Mouse (Mus musculus): ENCODE measurements at regions not wholly inside any gene's neighbourhood (a gene's known extent, or its start where the extent isn't known, plus 50 kb on each side); places are given as distances from the start of the nearest gene placed in this dataset.
A peak's percentile ranks its signal among the peaks of the same experiment; 100 is the strongest.
"Not testable (repeated sequence)": the region's sequence is repeated elsewhere in the genome, so short reads cannot be mapped to it uniquely, and the experiment has no call there.

GRCm38 (mm10) chr7:111168546-111169233, 85.9 kb upstream of the Eif4g2 start:
- DNase-seq: not testable (repeated sequence)

GRCm38 (mm10) chr7:111164994-111165393, 82.2 kb upstream of the Eif4g2 start:
- DNase-seq: no peak

DNA sequence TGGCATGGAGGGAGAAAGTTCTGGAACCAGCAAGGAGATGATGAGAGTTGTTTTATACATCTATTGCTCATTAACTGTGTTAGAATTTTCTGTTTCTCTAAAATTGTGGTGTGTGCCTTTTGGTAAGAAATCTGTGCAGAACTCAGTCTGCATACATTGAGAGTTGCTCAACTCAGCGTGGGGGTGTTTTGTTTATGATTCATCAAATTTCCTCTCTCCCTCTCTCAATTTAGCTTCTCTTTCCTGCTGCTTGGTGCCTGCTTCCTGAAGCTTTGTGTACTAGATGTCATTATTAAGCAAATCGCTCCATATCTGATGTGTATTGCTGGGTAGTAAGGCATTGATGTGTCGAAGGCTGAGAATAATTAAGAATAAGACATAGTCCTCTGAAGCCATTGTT, 81.4 kb upstream of the Eif4g2 start:
- DNase-seq: no peak

DNA sequence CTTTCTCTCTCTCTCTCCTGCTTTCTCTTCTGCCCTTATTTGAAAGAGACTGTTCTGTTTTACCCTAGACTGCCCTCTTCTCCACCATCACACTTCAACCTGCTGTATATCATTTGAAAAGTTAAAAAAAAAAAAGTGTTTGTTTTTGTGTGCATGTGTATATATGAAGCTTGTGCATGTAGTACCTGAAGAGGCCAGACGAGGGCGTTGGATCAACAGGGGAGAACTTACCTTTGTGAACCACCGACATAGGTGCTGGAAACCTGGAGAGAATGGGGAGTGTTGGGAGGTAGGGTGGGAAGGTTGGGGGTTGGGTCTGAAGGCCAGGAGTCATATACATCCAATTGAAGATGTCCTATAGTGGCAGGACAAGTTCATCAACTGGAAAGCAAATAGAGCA, 81.0 kb upstream of the Eif4g2 start:
- DNase-seq: no peak

DNA sequence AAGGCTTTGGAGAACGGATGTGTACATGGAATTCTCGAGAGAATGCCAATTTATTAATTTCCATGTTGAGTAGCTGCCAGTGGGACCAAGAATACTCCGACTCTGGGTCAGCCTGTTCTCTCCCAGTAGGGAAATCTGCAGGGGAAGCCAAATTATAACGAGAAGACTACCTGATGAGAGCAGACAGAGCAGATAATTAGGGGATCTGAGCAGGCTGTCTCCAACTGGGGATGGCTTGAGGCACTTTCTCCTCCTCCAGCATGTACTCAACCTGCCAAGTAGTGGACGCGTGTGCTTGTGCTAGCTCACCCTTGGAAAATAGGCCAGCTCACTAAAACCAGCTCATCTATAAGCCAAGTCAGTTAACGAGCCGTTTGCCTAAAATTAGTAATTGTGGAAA, 80.5 kb upstream of the Eif4g2 start:
- DNase-seq: no peak

- no peak for DNase-seq
Observed at GRCm38 (mm10) chr7:111158791-111159286, 76.0 kb upstream of the Eif4g2 start.

- DNase-seq: no peak
Observed at GRCm38 (mm10) chr7:111157754-111158325, 75.0 kb upstream of the Eif4g2 start.

DNA sequence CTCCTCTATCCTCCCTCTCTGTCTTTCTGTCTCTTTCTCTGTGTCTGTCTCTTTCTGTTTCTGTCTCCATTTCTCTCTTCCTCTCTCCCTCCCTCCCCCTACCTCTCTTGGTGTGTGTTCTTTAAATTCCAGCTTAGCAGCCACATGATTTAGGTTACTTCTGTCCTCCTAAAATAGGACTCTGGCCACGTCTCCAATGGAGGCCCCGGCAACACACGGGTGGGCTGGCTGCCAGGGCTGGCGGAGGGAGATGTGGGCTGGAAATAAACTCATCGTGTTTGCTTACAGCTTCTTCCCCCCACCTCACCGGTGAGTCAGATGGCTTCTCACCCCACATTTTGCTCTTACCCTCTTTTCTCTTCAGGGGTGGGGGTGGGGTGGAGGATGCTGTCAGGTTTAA, 74.5 kb upstream of the Eif4g2 start:
- peak; percentile 6 to 42 for DNase-seq

GRCm38 (mm10) chr7:111156472-111157231, 73.8 kb upstream of the Eif4g2 start:
- DNase-seq: peak; percentile 37 to 55

DNA sequence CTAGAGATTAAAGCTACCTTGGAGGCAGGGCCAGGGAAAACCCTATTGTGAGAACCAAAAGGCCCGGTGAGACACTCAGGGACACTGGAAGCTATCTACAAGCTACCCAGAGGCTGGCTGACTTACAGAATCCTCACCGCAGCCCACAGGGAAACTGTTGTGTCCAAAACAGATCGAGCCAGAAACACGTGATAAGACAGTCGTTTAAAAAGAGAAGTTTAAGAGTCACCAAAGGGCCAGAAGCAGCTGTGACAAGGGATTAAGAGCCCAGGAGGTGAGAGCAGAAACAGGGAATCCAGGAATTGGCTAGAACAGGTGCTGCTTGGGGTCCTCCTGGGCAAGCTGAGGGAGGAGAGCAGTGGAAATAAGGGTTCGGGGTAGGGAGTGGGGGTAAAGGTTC, 73.2 kb upstream of the Eif4g2 start:
- no peak for DNase-seq

DNA sequence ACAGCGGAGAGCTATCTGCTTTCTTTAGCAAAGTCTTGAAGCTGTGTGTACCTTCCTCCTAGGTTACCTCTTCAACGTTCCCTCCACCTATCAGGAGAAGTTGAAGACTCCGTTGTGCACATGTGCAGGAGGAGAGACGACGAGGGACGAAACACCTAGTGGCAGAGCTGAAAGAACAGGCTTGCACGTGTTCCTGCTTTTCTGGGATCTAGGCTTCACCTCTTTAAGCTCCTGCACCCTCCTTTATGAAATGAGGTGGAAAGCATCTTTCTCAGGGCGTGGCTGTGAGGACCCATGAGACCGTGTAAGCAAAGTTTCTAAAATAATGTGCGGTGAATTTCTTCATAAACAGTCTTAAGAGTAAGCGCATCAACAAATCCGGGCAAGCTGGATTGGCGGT, 71.4 kb upstream of the Eif4g2 start:
- DNase-seq: no peak

GRCm38 (mm10) chr7:111150540-111150939, 67.7 kb upstream of the Eif4g2 start:
- no peak for DNase-seq

- DNase-seq: no peak
Observed at GRCm38 (mm10) chr7:111150115-111150514, 67.3 kb upstream of the Eif4g2 start.

DNA sequence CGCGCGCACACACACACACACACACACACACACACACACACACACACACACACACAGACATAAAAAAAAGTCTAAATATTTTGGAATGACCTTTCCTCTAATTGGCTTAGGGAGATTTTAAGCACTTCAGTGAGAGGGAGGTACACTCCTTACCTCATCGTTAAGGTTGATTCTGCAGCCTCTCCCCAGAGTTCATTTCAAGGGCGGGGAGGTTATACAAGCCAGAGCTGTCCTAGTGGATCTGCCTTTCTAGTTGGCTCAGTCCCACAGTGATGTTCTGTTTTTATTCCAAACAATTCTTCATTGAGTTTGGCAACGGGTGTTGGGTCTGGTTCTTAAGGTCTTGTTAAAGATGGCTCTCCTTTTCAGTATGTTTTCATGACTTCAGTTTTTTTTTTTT, 64.8 kb upstream of the Eif4g2 start:
- no peak for DNase-seq

GRCm38 (mm10) chr7:111146670-111147069, 63.8 kb upstream of the Eif4g2 start:
- no peak for DNase-seq

DNA sequence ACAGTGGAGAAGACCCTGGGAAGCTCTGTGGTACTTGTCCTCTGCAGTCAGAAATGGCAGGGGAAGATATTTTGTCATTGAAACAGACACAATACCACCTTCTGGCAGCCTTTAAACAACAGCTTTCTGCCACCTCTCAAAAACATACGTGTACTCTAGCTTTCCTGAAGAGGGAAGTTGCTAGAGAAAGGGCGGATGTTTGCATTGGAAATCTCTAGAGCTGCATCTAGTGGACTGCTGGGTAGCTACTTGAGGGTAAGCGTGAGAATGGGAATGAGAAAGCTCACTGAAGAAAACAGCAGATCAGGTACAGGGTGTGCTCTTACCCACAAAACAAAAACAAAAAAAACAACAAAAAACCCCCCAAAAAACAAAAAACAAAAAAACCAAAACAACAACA, 61.4 kb upstream of the Eif4g2 start:
- no peak for DNase-seq

GRCm38 (mm10) chr7:111141285-111141965, 58.6 kb upstream of the Eif4g2 start:
- DNase-seq: no peak

- no peak for DNase-seq
Observed at GRCm38 (mm10) chr7:111138038-111138437, 55.2 kb upstream of the Eif4g2 start.

- no peak for DNase-seq
Observed at GRCm38 (mm10) chr7:111136066-111136639, 53.3 kb upstream of the Eif4g2 start.

DNA sequence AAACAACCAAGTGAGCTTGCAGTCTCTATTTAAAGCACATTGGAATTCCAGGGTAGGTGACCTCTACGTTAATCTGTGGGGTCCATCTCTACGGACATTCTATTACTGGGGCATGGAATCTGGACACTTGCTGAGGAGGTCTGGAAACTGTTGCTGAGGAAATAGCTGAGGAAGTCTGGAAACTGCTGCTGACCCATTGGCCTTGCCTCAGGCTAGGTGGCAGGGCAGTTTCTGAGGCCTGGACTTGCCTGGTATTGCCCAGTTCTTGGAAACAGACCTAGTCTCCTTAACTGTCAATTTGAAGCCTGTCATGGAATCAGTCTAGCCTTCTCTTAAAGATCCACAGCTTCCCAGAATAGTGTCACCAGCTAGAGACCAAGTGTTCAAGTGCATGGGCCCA, 51.7 kb upstream of the Eif4g2 start:
- no peak for DNase-seq

Measured in kidney, postnatal 36 days (tissue).